Mouse (Mus musculus): ENCODE results near the gene Mmab. TPM values are rescaled to one million over a fixed set of nuclear protein-coding genes. Genes with fewer than 3 reads are reported as not detected.

Gene Mmab
- 12.6 and 14.6 TPM in 2 replicates for polyA plus RNA-seq (2021; fragmentation: Nextera tagmentation)
- long read RNA-seq, experiment 1, transcript Mmab-201 (9 exons, 3,020 nt), result major isoform, 14 of 23 reads
- long read RNA-seq, experiment 1, partial matches to known transcripts, result 0 of 23 reads
- long read RNA-seq, experiment 1, other reads (novel, unspliced or antisense), result 6 of 23 reads
- long read RNA-seq, experiment 2, transcript Mmab-202 (7 exons, 644 nt), result minor isoform, 17 of 171 reads
- long read RNA-seq, experiment 2, transcript Mmab-201 (9 exons, 3,020 nt), result major isoform, 123 of 171 reads
- long read RNA-seq, experiment 2, partial matches to known transcripts, result 2 of 171 reads
- long read RNA-seq, experiment 2, other reads (novel, unspliced or antisense), result 27 of 171 reads

GRCm38 (mm10) chr5:114443566-114444367, at the start of gene Mmab, which contains the start of gene Mvk:
TSS of gene Mmab (minus strand) at chr5:114444060.
TSS of gene Mvk (plus strand) at chr5:114444269.

Small RNA genes within 50 kb of the gene (microRNA-seq; reads per million reads assigned to microRNA genes)
- gene Mir7027, result not detected

Other genes with a start within 250 kb of the Mmab start
- not detected in 2 replicates for gene Foxn4, start 170.3 kb downstream of the Mmab start, polyA plus RNA-seq (2021; fragmentation: Nextera tagmentation)
- 1.4 and 1.8 TPM in 2 replicates for gene Myo1h, start 154.9 kb downstream of the Mmab start, polyA plus RNA-seq (2021; fragmentation: Nextera tagmentation)
- 32.9 and 34.6 TPM in 2 replicates for gene Kctd10, start 63.6 kb downstream of the Mmab start, polyA plus RNA-seq (2021; fragmentation: Nextera tagmentation)
- gene Ube3b, start 63.5 kb downstream of the Mmab start, polyA plus RNA-seq (2021; fragmentation: Nextera tagmentation), result 46.6 and 62.0 TPM in 2 replicates
- 27.8 and 29.3 TPM in 2 replicates for gene Mvk, start 209 bp upstream of the Mmab start, polyA plus RNA-seq (2021; fragmentation: Nextera tagmentation)
- gene Fam222a, start 124.0 kb upstream of the Mmab start, polyA plus RNA-seq (2021; fragmentation: Nextera tagmentation), result 0.46 and 0.49 TPM in 2 replicates
- 0.75 and 7.1 TPM in 2 replicates for gene Trpv4, start 214.4 kb upstream of the Mmab start, polyA plus RNA-seq (2021; fragmentation: Nextera tagmentation)
- 93.0 and 93.3 TPM in 2 replicates for gene Gltp, start 246.9 kb upstream of the Mmab start, polyA plus RNA-seq (2021; fragmentation: Nextera tagmentation)